Mouse (Mus musculus) hindbrain, embryonic 13.5 days (tissue): ENCODE results near the gene Bpgm. TPM values are rescaled to one million over a fixed set of nuclear protein-coding genes. Genes with fewer than 3 reads are reported as not detected.
A peak's percentile ranks its signal among the peaks of the same experiment; 100 is the strongest.

Source experiments
- ATAC-seq: fragments of 200-750 bp; cut with Nextera tagmentation; 2 replicates; pipeline ENCODE4 v1.8.0; 2017; ENCODE audit warnings: moderate TSS enrichment; ENCODE audit not compliant: low FRiP score
- H3K27ac ChIP-seq: fragments of 300-500 bp; sonication (generic); 2 replicates; pipeline ENCODE4 v1.5.1; 2015; ENCODE audit warnings: inconsistent platforms, mild to moderate bottlenecking, moderate library complexity
- H3K27me3 ChIP-seq: fragments of 300-500 bp; sonication (generic); 2 replicates; pipeline ENCODE4 v1.6.1; 2015; ENCODE audit warnings: mild to moderate bottlenecking, inconsistent platforms
- H3K36me3 ChIP-seq: fragments of 300-500 bp; sonication (generic); 2 replicates; pipeline ENCODE4 v1.6.1; 2015; ENCODE audit warnings: mild to moderate bottlenecking, inconsistent platforms
- H3K4me1 ChIP-seq: fragments of 300-500 bp; sonication (generic); replicated peaks from 2 replicates; pipeline ENCODE4 v1.6.1; 2015; ENCODE audit warnings: inconsistent platforms
- H3K4me2 ChIP-seq: fragments of 300-500 bp; sonication (generic); 2 replicates; pipeline ENCODE4 v1.6.1; 2015; ENCODE audit warnings: inconsistent platforms, mild to moderate bottlenecking, moderate library complexity
- H3K4me3 ChIP-seq: fragments of 300-500 bp; sonication (generic); 2 replicates; pipeline ENCODE4 v1.5.1; 2015; ENCODE audit warnings: mild to moderate bottlenecking, inconsistent platforms
- H3K9ac ChIP-seq: fragments of 300-500 bp; sonication (generic); 2 replicates; pipeline ENCODE4 v1.6.1; 2015; ENCODE audit warnings: mild to moderate bottlenecking, inconsistent platforms
- H3K9me3 ChIP-seq: fragments of 300-500 bp; sonication (generic); 2 replicates; pipeline ENCODE4 v1.6.1; 2016; ENCODE audit warnings: inconsistent platforms
- WGBS: fragments of 180-500 bp; shearing (Covaris S2); methylation state at CpG from one replicate; pipeline ENCODE4 v1.1.7; 2015; 5-methylcytosine and 5-hydroxymethylcytosine counted together
- polyA plus RNA-seq: library from polyadenylated mRNA; unstranded; fragments of >200 nt; fragmentation: Nextera tagmentation; extraction: Ambion mirVana; gene quantifications from 2 replicates; pipeline ENCODE4 v1.2.1, GENCODE M21; 2015

Gene Bpgm
- polyA plus RNA-seq, 1 experiment from 2014 or later, result 88.0 TPM

DNA sequence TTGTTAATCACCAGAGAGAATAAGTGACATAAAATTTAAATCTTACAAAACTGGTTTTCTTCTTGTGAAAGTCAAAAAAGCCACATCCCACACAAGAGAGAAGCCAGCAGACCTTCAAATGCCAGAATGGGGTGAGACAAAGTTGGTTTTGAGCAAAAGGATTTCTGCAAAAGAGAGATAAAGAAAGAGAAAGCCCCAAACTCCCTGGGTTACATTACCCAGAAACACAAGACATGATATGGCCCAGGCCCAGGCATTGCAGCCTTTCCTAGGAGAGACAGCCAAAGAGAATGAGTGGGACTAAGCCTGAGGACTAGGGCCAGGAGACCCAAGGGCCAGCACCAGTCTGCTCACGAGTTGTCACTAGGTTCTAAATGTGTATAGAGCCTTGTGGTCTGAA is 43.1 kb downstream of the Bpgm start:
- no peaks in the 10 kb centered on the region for H3K9me3 ChIP-seq
- H3K4me2 ChIP-seq, result no peak overlapping the region
- no peak overlapping the region for H3K9ac ChIP-seq
- WGBS, result 81% methylated on average over 1 of the region's 1 CpGs
- H3K4me1 ChIP-seq, result no peaks in the 10 kb centered on the region
- H3K4me3 ChIP-seq, result no peak overlapping the region
- ATAC-seq, result no peak
- H3K27me3 ChIP-seq, result no peaks in the 10 kb centered on the region
- H3K36me3 ChIP-seq, result no peaks in the 10 kb centered on the region
- no peak overlapping the region for H3K27ac ChIP-seq

DNA sequence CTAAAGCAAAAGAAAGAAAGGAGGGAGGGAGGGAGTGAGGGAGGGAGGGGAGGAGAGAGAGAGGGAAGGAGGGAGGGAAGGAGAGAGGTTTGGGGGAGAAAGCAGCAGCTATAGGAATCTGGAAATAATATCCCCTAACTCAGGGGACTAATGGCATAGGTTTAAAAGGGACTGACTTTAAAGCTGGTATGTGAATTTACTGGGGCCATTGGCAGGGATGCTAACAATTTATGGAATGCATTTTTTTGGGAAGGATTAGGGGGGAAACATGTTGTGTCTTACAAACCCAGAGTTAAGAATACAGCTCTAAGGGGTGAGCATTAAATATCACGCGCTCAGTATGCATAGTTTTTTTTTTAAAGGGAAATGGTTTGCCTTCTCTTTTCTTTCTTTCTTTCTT is 44.5 kb downstream of the Bpgm start:
- no peaks in the 10 kb centered on the region for H3K9me3 ChIP-seq
- H3K9ac ChIP-seq, result no peak overlapping the region
- no peaks in the 10 kb centered on the region for H3K27me3 ChIP-seq
- 85% methylated on average over 2 of the region's 2 CpGs for WGBS
- no peak for ATAC-seq
- H3K4me3 ChIP-seq, result no peak overlapping the region
- H3K4me2 ChIP-seq, result no peak overlapping the region
- H3K4me1 ChIP-seq, result no peaks in the 10 kb centered on the region
- no peak overlapping the region for H3K27ac ChIP-seq
- H3K36me3 ChIP-seq, result no peaks in the 10 kb centered on the region

DNA sequence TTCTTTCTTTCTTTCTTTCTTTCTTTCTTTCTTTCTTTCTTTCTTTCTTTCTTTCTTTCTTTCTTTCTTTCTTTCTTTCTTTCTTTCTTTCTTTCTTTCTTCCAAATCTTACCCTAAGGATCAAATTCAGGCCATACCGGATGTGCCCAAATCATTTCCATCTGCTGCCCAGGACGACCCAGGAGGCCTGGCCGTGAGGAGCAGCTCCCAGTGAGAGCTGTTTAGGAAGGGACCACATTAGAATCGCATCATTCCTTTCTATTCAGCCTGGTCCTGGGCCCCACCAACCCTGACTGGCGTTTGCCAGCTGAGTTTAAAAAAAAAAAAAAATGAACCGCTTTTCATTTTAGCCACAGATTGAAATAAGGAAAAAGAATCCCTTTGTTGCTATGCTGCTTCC is 44.9 kb downstream of the Bpgm start:
- Histone ChIP-seq H3K4me1 (no peaks in the 10 kb centered on the region), H3K27ac (no peak overlapping the region), H3K36me3 (no peaks in the 10 kb centered on the region), H3K4me2 (no peak overlapping the region), H3K27me3 (no peaks in the 10 kb centered on the region), H3K4me3 (no peak overlapping the region), H3K9ac (no peak overlapping the region), H3K9me3 (no peaks in the 10 kb centered on the region)
- 24% methylated on average over 6 of the region's 6 CpGs for WGBS
- no peak for ATAC-seq

DNA sequence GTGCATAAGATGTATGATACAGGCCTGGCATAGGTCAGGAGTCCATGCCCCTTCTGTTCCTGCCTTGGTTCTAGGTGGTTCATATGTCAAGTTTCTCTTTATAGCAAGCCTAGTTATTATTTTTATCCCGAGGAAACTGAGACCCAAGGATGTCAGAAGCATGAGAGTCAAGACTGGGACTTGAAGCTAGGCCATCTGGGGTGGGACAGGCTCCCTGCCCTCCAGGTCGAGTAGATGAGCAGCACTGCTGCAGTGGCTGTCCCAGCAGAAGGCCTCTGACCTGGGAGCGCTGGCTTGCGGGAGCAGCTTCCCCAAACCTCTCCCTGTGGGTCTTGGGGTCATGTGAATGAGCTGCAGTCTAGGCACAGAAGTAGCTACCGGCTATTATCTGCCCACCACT is 47.5 kb downstream of the Bpgm start:
- Histone ChIP-seq H3K4me1 (no peaks in the 10 kb centered on the region), H3K4me2 (no peak overlapping the region)
- no peak for ATAC-seq

DNA sequence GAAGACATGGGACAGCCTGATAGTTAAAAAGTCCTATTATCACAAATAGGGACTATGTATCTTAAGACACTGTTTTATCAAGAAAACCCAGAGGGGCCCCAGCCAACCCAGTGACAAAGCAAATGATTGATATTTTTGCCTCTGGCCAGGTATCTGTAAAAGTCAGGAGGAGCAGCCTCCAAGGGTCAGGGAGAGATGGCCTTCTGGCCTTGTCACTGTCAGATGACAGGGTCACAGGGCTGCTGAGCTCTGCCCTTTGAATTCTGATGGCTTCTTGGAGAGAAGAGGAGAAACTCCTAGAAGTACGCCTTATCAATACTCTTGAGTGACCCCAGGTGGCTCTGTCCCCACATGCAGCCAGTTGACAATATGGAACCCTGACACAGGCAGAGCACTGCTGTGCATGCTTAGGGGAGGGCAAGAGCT is 49.5 kb downstream of the Bpgm start:
- Histone ChIP-seq H3K9ac (no peak overlapping the region), H3K4me1 (no peaks in the 10 kb centered on the region), H3K9me3 (no peaks in the 10 kb centered on the region), H3K27ac (no peak overlapping the region), H3K4me2 (no peak overlapping the region), H3K27me3 (no peaks in the 10 kb centered on the region), H3K36me3 (no peaks in the 10 kb centered on the region), H3K4me3 (no peak overlapping the region)
- no peak for ATAC-seq
- WGBS, result 86% methylated on average over 1 of the region's 1 CpGs

More for the DNA sequence above, 47.5 kb downstream of the Bpgm start:
- H3K27me3 ChIP-seq, result no peaks in the 10 kb centered on the region
- H3K9ac ChIP-seq, result no peak overlapping the region
- 79% methylated on average over 5 of the region's 5 CpGs for WGBS
- no peak overlapping the region for H3K27ac ChIP-seq
- no peaks in the 10 kb centered on the region for H3K9me3 ChIP-seq
- no peak overlapping the region for H3K4me3 ChIP-seq
- no peaks in the 10 kb centered on the region for H3K36me3 ChIP-seq

DNA sequence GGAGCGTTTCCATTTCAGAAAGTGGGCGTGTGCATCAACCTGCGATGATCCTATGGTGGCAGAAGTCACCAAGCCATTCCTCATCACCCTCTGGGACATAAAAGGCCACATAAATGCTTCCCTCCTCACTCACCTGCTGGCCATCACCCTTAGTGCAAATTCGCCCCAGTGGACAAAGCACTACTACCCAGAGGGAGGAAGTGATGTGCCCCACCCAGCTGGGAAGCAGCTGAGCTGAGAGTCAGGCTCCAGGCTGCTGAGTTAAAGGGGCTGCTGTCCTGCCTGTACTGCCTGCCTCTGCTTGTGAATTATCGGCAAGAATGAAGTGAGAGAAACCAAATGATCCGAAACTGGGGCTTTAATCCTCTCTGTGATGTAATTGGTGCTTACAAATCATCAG is 49.9 kb downstream of the Bpgm start:
- H3K9ac ChIP-seq, result no peak overlapping the region
- H3K4me3 ChIP-seq, result no peak overlapping the region
- H3K4me1 ChIP-seq, result no peaks in the 10 kb centered on the region
- no peaks in the 10 kb centered on the region for H3K27me3 ChIP-seq
- no peaks in the 10 kb centered on the region for H3K9me3 ChIP-seq
- no peak overlapping the region for H3K27ac ChIP-seq
- H3K4me2 ChIP-seq, result no peak overlapping the region
- no peak for ATAC-seq
- no peaks in the 10 kb centered on the region for H3K36me3 ChIP-seq
- 81% methylated on average over 6 of the region's 6 CpGs for WGBS

DNA sequence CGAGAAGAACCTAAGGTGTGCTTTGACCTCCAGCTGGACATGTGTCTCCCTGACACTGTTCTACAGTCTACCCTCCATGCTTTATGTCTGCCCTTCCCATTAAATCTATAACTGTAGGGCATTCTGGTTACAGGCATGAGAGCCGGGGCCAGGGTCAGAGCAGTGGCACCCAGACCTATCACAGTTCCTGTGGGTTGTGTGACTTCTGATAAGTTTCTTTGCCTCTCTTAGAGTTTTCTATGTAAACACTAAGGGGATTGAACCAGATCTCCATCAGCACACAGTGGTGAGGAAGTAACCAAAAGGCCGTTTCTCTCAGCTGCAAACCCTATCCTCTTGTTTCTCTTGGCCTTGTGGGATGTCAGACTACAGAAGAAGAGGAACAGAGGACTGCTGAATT is 50.4 kb downstream of the Bpgm start:
- Histone ChIP-seq H3K4me3 (no peak overlapping the region), H3K9ac (no peak overlapping the region), H3K9me3 (no peaks in the 10 kb centered on the region), H3K27ac (no peak overlapping the region), H3K4me1 (no peaks in the 10 kb centered on the region), H3K27me3 (no peaks in the 10 kb centered on the region), H3K4me2 (no peak overlapping the region), H3K36me3 (no peaks in the 10 kb centered on the region)
- no peak for ATAC-seq
- WGBS, result 89% methylated on average over 3 of the region's 3 CpGs

DNA sequence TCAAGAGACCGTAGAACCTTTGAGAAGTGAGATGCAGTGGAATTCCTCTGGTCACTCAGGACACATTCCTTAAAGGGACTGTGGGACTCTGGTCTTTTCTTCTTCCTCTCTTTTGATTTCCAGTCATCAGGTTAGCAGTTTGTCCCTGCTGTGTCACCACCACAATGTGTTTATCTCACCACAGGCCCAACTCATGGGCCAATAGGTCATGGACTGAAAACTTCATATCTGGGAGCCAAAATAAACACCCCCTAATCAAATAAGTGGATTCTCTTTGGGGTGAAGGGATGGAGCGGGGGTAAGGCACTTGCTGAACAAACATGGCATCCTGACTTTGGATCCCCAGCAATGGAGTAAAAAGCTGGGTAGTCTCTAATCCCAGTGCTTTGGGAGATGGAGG is 52.1 kb downstream of the Bpgm start:
- Histone ChIP-seq H3K4me1 (no peaks in the 10 kb centered on the region), H3K27ac (no peak overlapping the region), H3K4me2 (no peak overlapping the region), H3K9ac (no peak overlapping the region), H3K9me3 (no peaks in the 10 kb centered on the region), H3K4me3 (no peak overlapping the region), H3K36me3 (no peaks in the 10 kb centered on the region), H3K27me3 (no peaks in the 10 kb centered on the region)
- ATAC-seq, result no peak
- WGBS, result 85% methylated on average over 2 of the region's 2 CpGs

DNA sequence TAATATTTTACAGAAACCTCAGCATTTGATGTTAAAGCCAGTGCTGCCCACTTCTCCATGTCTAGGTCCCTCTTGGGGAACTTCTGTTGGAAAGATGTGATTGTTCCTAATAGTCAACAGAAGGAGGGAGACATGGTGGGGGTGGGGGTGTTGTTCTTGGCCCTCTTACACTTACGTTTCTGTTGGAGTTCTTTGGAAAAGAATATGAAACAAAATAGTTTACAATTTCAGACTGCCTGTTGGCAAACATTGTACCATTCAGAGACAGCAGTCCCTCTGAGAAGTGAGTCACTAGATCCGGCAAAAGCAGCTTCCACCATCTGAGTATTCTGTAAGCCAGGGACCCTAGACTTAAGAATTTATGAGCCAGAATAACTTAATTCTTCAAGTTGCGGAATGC is 54.0 kb downstream of the Bpgm start:
- Histone ChIP-seq H3K36me3 (no peaks in the 10 kb centered on the region), H3K4me2 (no peak overlapping the region), H3K9me3 (no peaks in the 10 kb centered on the region), H3K9ac (no peak overlapping the region), H3K27me3 (no peaks in the 10 kb centered on the region), H3K4me1 (no peaks in the 10 kb centered on the region), H3K4me3 (no peak overlapping the region), H3K27ac (no peak overlapping the region)
- ATAC-seq, result no peak
- 77% methylated on average over 3 of the region's 3 CpGs for WGBS

DNA sequence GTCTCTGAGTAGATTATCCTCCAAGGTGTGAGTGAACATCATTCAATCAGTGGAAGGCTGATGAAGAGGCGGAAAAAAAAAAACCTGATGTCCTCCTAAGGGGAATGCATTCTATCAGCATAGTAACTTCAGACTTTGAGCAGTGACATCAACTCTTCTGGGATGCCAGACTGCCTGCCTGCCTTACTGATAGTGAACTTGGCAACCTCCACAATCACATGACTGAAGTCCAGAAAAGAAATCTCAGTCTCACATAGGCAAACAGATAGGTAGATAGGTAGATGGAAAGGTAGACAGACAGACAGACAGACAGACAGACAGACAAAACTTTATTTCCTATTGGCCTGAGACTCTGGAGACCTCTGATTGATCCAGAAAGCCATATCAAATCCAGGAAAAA is 57.0 kb downstream of the Bpgm start:
- no peaks in the 10 kb centered on the region for H3K9me3 ChIP-seq
- H3K27ac ChIP-seq, result no peak overlapping the region
- no peaks in the 10 kb centered on the region for H3K36me3 ChIP-seq
- 93% methylated on average over 1 of the region's 1 CpGs for WGBS
- H3K4me3 ChIP-seq, result no peak overlapping the region
- no peak overlapping the region for H3K9ac ChIP-seq
- ATAC-seq, result no peak
- H3K4me2 ChIP-seq, result no peak overlapping the region
- H3K27me3 ChIP-seq, result no peaks in the 10 kb centered on the region
- H3K4me1 ChIP-seq, result no peaks in the 10 kb centered on the region

DNA sequence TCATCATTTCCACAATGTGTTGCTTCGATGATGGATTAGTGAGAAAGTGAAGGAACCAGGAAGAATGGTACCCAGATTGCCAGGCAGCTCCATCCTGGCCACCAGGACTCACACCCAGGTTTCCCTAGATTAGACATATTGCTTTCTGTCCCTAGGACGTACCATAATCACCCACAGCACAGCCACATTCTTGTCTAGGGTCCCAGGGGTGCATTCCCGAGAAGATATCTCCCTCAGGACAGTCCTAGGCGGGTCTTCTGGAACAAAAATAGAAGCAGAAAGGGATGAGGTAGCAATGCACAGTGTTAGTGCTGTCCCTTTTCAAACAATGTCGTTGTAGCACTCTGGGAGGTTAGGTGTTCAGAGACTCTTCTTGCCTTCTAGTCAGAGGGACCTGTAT is 57.9 kb downstream of the Bpgm start:
- Histone ChIP-seq H3K36me3 (no peaks in the 10 kb centered on the region), H3K27me3 (no peaks in the 10 kb centered on the region), H3K4me1 (no peaks in the 10 kb centered on the region), H3K4me2 (no peak overlapping the region), H3K9me3 (no peaks in the 10 kb centered on the region), H3K27ac (no peak overlapping the region), H3K4me3 (no peak overlapping the region), H3K9ac (no peak overlapping the region)
- 78% methylated on average over 5 of the region's 5 CpGs for WGBS
- no peak for ATAC-seq

DNA sequence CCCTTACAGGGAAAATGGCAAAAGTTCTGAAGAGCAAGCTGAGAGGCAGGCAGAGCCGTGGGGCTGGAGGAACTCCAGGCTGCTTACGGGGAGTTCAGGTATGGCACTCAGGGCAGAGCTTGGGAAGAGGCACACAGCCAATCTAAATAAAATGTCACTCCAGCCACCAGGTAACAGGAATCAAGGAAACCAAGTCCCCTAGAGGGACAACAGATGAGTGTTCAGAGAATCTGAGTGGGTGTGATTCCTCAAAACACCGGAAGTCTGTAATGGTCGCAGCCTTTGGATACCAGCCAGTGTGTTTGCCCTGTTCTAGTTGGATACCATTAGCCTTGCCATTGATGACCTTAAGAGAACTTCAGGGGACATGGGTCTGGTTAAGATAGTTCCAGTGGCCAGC is 66.9 kb downstream of the Bpgm start:
- H3K4me2 ChIP-seq, result no peak overlapping the region
- H3K9me3 ChIP-seq, result no peaks in the 10 kb centered on the region
- H3K27me3 ChIP-seq, result no peaks in the 10 kb centered on the region
- H3K36me3 ChIP-seq, result no peaks in the 10 kb centered on the region
- H3K27ac ChIP-seq, result no peak overlapping the region
- no peak overlapping the region for H3K4me3 ChIP-seq
- 87% methylated on average over 4 of the region's 4 CpGs for WGBS
- ATAC-seq, result no peak
- peaks cover 23% of the 10 kb centered on the region for H3K4me1 ChIP-seq
- H3K9ac ChIP-seq, result no peak overlapping the region

DNA sequence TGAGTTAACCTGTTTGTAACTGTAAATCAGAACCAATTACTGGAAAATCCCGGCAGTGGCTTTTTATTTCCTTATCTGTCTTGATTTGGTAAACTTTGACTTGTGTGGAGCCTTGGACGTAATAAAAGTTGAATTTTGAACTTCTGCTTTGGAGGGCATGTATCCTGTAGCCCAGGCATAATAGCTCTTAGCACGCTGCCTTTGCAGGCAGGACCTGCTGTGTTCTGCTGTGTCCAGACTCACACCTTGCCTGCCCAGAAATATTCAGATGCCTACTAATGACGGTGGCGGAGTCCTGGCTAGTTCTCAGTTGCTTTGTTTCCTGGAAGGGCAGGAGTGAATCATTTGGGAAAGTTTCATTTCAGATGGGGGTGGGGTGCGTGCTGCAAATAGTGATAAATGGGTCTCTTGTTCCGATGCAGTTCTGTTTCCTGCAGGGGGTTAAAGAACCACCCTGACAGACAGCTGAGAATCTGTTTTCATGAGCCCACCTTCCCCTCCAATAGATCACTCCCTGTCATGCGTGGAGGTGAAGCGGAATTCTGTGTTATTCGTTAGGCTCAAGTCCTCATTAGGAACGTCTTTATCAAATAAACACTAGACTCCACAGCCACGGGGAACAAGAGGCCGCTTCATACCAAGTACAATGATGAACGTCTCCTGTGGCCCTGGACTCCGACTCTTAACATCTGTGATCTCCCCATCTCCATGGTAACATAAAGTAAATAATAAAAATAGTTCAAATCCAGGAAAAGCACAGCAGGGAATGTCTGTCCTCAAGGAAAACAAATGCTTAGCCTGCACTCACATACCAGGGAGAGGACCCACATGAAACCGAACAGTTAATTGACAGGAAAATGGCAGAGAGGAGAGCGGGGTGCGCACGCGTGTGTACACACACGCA is 67.5 kb downstream of the Bpgm start:
- Histone ChIP-seq H3K27me3 (no peaks in the 10 kb centered on the region), H3K4me2 (peak overlapping the region; percentile 36), H3K9me3 (no peaks in the 10 kb centered on the region), H3K4me3 (no peak overlapping the region), H3K4me1 (peaks cover 28% of the 10 kb centered on the region), H3K27ac (no peak overlapping the region; the same call in 1 of the 2 replicates), H3K36me3 (no peaks in the 10 kb centered on the region), H3K9ac (no peak overlapping the region)
- WGBS, result 45% methylated on average over 21 of the region's 21 CpGs
- ATAC-seq, result no peak
